Mouse (Mus musculus) forebrain, embryonic 16.5 days (tissue): ENCODE measurements around the gene Igsf9. TPM values are rescaled to one million over a fixed set of nuclear protein-coding genes. Genes with fewer than 3 reads are reported as not detected.

Experiments used
- ATAC-seq: fragments of 200-750 bp; cut with Nextera tagmentation; 2 replicates; pipeline ENCODE4 v1.8.0; 2017; ENCODE audit warnings: mild to moderate bottlenecking, moderate library complexity
- H3K27ac ChIP-seq: fragments of 300-500 bp; sonication (generic); 2 replicates; pipeline ENCODE4 v1.5.1; 2014; ENCODE audit warnings: low read length, control low read depth
- H3K27me3 ChIP-seq: fragments of 300-500 bp; sonication (generic); replicated peaks from 2 replicates; pipeline ENCODE4 v1.6.1; 2014; ENCODE audit warnings: low read length; ENCODE audit not compliant: control insufficient read depth, insufficient read depth
- H3K36me3 ChIP-seq: fragments of 300-500 bp; sonication (generic); 2 replicates; pipeline ENCODE4 v1.6.1; 2014; ENCODE audit not compliant: control insufficient read depth, insufficient read depth
- H3K4me1 ChIP-seq: fragments of 300-500 bp; sonication (generic); replicated peaks from 2 replicates; pipeline ENCODE4 v1.6.1; 2014; ENCODE audit warnings: low read length; ENCODE audit not compliant: control insufficient read depth, insufficient read depth
- H3K4me2 ChIP-seq: fragments of 300-500 bp; sonication (generic); 2 replicates; pipeline ENCODE4 v1.6.1; 2014; ENCODE audit warnings: mild to moderate bottlenecking, low read length, control low read depth
- H3K4me3 ChIP-seq: fragments of 300-500 bp; sonication (generic); replicated peaks from 2 replicates; pipeline ENCODE4 v1.5.1; 2014; ENCODE audit warnings: mild to moderate bottlenecking, low read length, control low read depth
- H3K9ac ChIP-seq: fragments of 300-500 bp; sonication (generic); replicated peaks from 2 replicates; pipeline ENCODE4 v1.6.1; 2014; ENCODE audit warnings: low read depth, low read length, control low read depth
- H3K9me3 ChIP-seq: fragments of 300-500 bp; sonication (generic); 2 replicates; pipeline ENCODE4 v1.6.1; 2016; ENCODE audit warnings: low read length; ENCODE audit not compliant: control insufficient read depth
- WGBS: fragments of 180-500 bp; shearing (Covaris S2); extraction: QIAGEN DNeasy Blood & Tissue Kit; methylation state at CpG from one replicate; pipeline ENCODE4 v1.1.7; 2014; 5-methylcytosine and 5-hydroxymethylcytosine counted together
- polyA plus RNA-seq: library from polyadenylated mRNA; unstranded; fragments of >200 nt; fragmentation: Nextera tagmentation; extraction: Ambion mirVana; gene quantifications from 2 replicates; pipeline ENCODE4 v1.2.1, GENCODE M21; 2015

The Igsf9 gene
- 60.9 and 89.9 TPM in 2 replicates for polyA plus RNA-seq

- Histone ChIP-seq H3K4me1 (peaks cover 49% of the 10 kb centered on the region), H3K27me3 (no peaks in the 10 kb centered on the region), H3K9me3 (no peaks in the 10 kb centered on the region), H3K27ac (peak within 1 kb of the TSS; percentile 31), H3K36me3 (no peaks in the 10 kb centered on the region), H3K4me3 (peak within 1 kb of the TSS; percentile 52), H3K9ac (peak within 1 kb of the TSS; percentile 71), H3K4me2 (peak within 1 kb of the TSS; percentile 89)
- 0% methylated on average over 36 of the region's 38 CpGs for WGBS
- ATAC-seq, result peak; percentile 96
Measured at GRCm38 (mm10) chr1:172481540-172482280, at the start of gene Igsf9. TSS of gene Igsf9 (plus strand) at chr1:172481788.

- H3K4me2 ChIP-seq, result no peak overlapping the region
- H3K9me3 ChIP-seq, result no peaks in the 10 kb centered on the region
- no peak for ATAC-seq
- no peak overlapping the region for H3K27ac ChIP-seq
- H3K36me3 ChIP-seq, result no peaks in the 10 kb centered on the region
- no peaks in the 10 kb centered on the region for H3K27me3 ChIP-seq
- H3K4me3 ChIP-seq, result no peak overlapping the region
- H3K4me1 ChIP-seq, result no peaks in the 10 kb centered on the region
- no peak overlapping the region for H3K9ac ChIP-seq
- 61% methylated on average over 4 of the region's 4 CpGs for WGBS
Measured at GRCm38 (mm10) chr1:172431836-172432586, 49.6 kb upstream of the Igsf9 start.

GRCm38 (mm10) chr1:172432587-172432955, 49.0 kb upstream of the Igsf9 start:
- Histone ChIP-seq H3K9ac (no peak overlapping the region), H3K9me3 (no peaks in the 10 kb centered on the region), H3K4me1 (no peaks in the 10 kb centered on the region), H3K4me3 (no peak overlapping the region), H3K27ac (no peak overlapping the region), H3K36me3 (no peaks in the 10 kb centered on the region), H3K4me2 (no peak overlapping the region), H3K27me3 (no peaks in the 10 kb centered on the region)
- no peak for ATAC-seq
- WGBS, result 90% methylated on average over 3 of the region's 3 CpGs

GRCm38 (mm10) chr1:172433012-172433850, 48.4 kb upstream of the Igsf9 start:
- no peak for ATAC-seq
- no peak overlapping the region for H3K27ac ChIP-seq
- no peak overlapping the region for H3K9ac ChIP-seq
- no peak overlapping the region for H3K4me3 ChIP-seq
- H3K27me3 ChIP-seq, result no peaks in the 10 kb centered on the region
- no peaks in the 10 kb centered on the region for H3K4me1 ChIP-seq
- no peaks in the 10 kb centered on the region for H3K9me3 ChIP-seq
- H3K4me2 ChIP-seq, result no peak overlapping the region
- no peaks in the 10 kb centered on the region for H3K36me3 ChIP-seq
- 88% methylated on average over 20 of the region's 20 CpGs for WGBS

- Histone ChIP-seq H3K4me2 (no peak overlapping the region), H3K27ac (no peak overlapping the region), H3K9ac (no peak overlapping the region), H3K36me3 (no peaks in the 10 kb centered on the region), H3K4me3 (no peak overlapping the region), H3K27me3 (no peaks in the 10 kb centered on the region), H3K4me1 (no peaks in the 10 kb centered on the region), H3K9me3 (no peaks in the 10 kb centered on the region)
- 71% methylated on average over 4 of the region's 4 CpGs for WGBS
- no peak for ATAC-seq
Measured at GRCm38 (mm10) chr1:172433851-172434165, 47.8 kb upstream of the Igsf9 start.

- Histone ChIP-seq H3K27ac (no peak overlapping the region), H3K4me1 (no peaks in the 10 kb centered on the region), H3K36me3 (no peaks in the 10 kb centered on the region), H3K9me3 (no peaks in the 10 kb centered on the region), H3K9ac (no peak overlapping the region), H3K4me3 (no peak overlapping the region), H3K27me3 (no peaks in the 10 kb centered on the region), H3K4me2 (no peak overlapping the region)
- WGBS, result 60% methylated on average over 6 of the region's 6 CpGs
- no peak for ATAC-seq
Measured at GRCm38 (mm10) chr1:172436785-172437184, 44.8 kb upstream of the Igsf9 start.

GRCm38 (mm10) chr1:172438621-172439020, 43.0 kb upstream of the Igsf9 start:
- Histone ChIP-seq H3K4me3 (no peak overlapping the region), H3K27ac (no peak overlapping the region), H3K9ac (no peak overlapping the region), H3K4me1 (no peaks in the 10 kb centered on the region), H3K27me3 (no peaks in the 10 kb centered on the region), H3K36me3 (no peaks in the 10 kb centered on the region), H3K4me2 (no peak overlapping the region), H3K9me3 (no peaks in the 10 kb centered on the region)
- WGBS, result 89% methylated on average over 2 of the region's 2 CpGs
- no peak for ATAC-seq

GRCm38 (mm10) chr1:172440521-172440920, 41.1 kb upstream of the Igsf9 start:
- no peak overlapping the region for H3K9ac ChIP-seq
- H3K4me3 ChIP-seq, result no peak overlapping the region
- H3K27me3 ChIP-seq, result no peaks in the 10 kb centered on the region
- ATAC-seq, result no peak
- H3K4me1 ChIP-seq, result no peaks in the 10 kb centered on the region
- H3K9me3 ChIP-seq, result no peaks in the 10 kb centered on the region
- no peak overlapping the region for H3K4me2 ChIP-seq
- H3K36me3 ChIP-seq, result no peaks in the 10 kb centered on the region
- 94% methylated on average over 3 of the region's 3 CpGs for WGBS
- H3K27ac ChIP-seq, result no peak overlapping the region

GRCm38 (mm10) chr1:172441935-172442445, 39.6 kb upstream of the Igsf9 start:
- no peaks in the 10 kb centered on the region for H3K9me3 ChIP-seq
- WGBS, result 90% methylated on average over 9 of the region's 9 CpGs
- H3K9ac ChIP-seq, result no peak overlapping the region

More at GRCm38 (mm10) chr1:172441935-172442445, 39.6 kb upstream of the Igsf9 start:
- no peak for ATAC-seq
- H3K4me2 ChIP-seq, result no peak overlapping the region
- no peaks in the 10 kb centered on the region for H3K36me3 ChIP-seq
- H3K4me3 ChIP-seq, result no peak overlapping the region
- H3K27ac ChIP-seq, result no peak overlapping the region
- no peaks in the 10 kb centered on the region for H3K4me1 ChIP-seq
- no peaks in the 10 kb centered on the region for H3K27me3 ChIP-seq
